Mouse (Mus musculus) embryonic facial prominence, embryonic 12.5 days (tissue): Measurements from ENCODE around the gene Pld2. TPM values are rescaled to one million over a fixed set of nuclear protein-coding genes. Genes with fewer than 3 reads are reported as not detected.
A peak's percentile ranks its signal among the peaks of the same experiment; 100 is the strongest.
"Not testable (repeated sequence)": the region's sequence is repeated elsewhere in the genome, so short reads cannot be mapped to it uniquely, and the experiment has no call there.

ENCODE experiments used
- ATAC-seq: fragments of 200-750 bp; cut with Nextera tagmentation; 2 replicates; pipeline ENCODE4 v1.8.0; 2017; ENCODE audit not compliant: insufficient number of reproducible peaks, insufficient read depth, low FRiP score, low TSS enrichment
- H3K27ac ChIP-seq: fragments of 300-500 bp; sonication (generic); 2 replicates; pipeline ENCODE4 v1.5.1; 2016; ENCODE audit warnings: mild to moderate bottlenecking
- H3K27me3 ChIP-seq: fragments of 300-500 bp; sonication (generic); 2 replicates; pipeline ENCODE4 v1.6.1; 2016; ENCODE audit warnings: mild to moderate bottlenecking, moderate library complexity
- H3K36me3 ChIP-seq: fragments of 300-500 bp; sonication (generic); 2 replicates; pipeline ENCODE4 v1.6.1; 2016; ENCODE audit warnings: mild to moderate bottlenecking
- H3K4me1 ChIP-seq: fragments of 300-500 bp; sonication (generic); 2 replicates; pipeline ENCODE4 v1.6.1; 2016
- H3K4me2 ChIP-seq: fragments of 300-500 bp; sonication (generic); replicated peaks from 2 replicates; pipeline ENCODE4 v1.6.1; 2016; ENCODE audit warnings: mild to moderate bottlenecking, moderate library complexity
- H3K4me3 ChIP-seq: fragments of 300-500 bp; sonication (generic); 2 replicates; pipeline ENCODE4 v1.5.1; 2016; ENCODE audit warnings: mild to moderate bottlenecking
- H3K9ac ChIP-seq: fragments of 300-500 bp; sonication (generic); 2 replicates; pipeline ENCODE4 v1.6.1; 2016; ENCODE audit warnings: mild to moderate bottlenecking, moderate library complexity
- H3K9me3 ChIP-seq: fragments of 300-500 bp; sonication (generic); 2 replicates; pipeline ENCODE4 v1.6.1; 2016; ENCODE audit warnings: mild to moderate bottlenecking, moderate library complexity
- WGBS: fragments of 180-500 bp; shearing (Covaris S2); methylation state at CpG from one replicate; pipeline ENCODE4 v1.1.7; 2016; 5-methylcytosine and 5-hydroxymethylcytosine counted together
- polyA plus RNA-seq: library from polyadenylated mRNA; unstranded; fragments of >200 nt; fragmentation: Nextera tagmentation; extraction: Ambion mirVana; gene quantifications from 2 replicates; pipeline ENCODE4 v1.2.1, GENCODE M21; 2016

Gene Pld2
- polyA plus RNA-seq, 1 experiment from 2014 or later, result 6.7 TPM

- no peaks in the 10 kb centered on the region for H3K9me3 ChIP-seq
- H3K4me2 ChIP-seq, result no peak overlapping the region
- no peak overlapping the region for H3K4me3 ChIP-seq
- 68% methylated on average over 7 of the region's 7 CpGs for WGBS
- no peak for ATAC-seq
- H3K9ac ChIP-seq, result no peak overlapping the region
- H3K27me3 ChIP-seq, result peaks cover 2% of the 10 kb centered on the region; the same call in 1 of the 2 replicates
- H3K36me3 ChIP-seq, result no peaks in the 10 kb centered on the region
- no peak overlapping the region for H3K27ac ChIP-seq
- H3K4me1 ChIP-seq, result peaks cover 3% of the 10 kb centered on the region; the same call in 1 of the 2 replicates
Measured at GRCm38 (mm10) chr11:70512709-70513342, 27.0 kb upstream of the Pld2 start.

- WGBS, result 45% methylated on average over 11 of the region's 11 CpGs
- no peak overlapping the region for H3K4me3 ChIP-seq
- H3K36me3 ChIP-seq, result no peaks in the 10 kb centered on the region
- H3K4me1 ChIP-seq, result peaks cover 3% of the 10 kb centered on the region; the same call in 1 of the 2 replicates
- no peak overlapping the region for H3K4me2 ChIP-seq
- no peak overlapping the region for H3K9ac ChIP-seq
- ATAC-seq, result no peak
- no peaks in the 10 kb centered on the region for H3K9me3 ChIP-seq
- peaks cover 2% of the 10 kb centered on the region; the same call in 1 of the 2 replicates for H3K27me3 ChIP-seq
- no peak overlapping the region for H3K27ac ChIP-seq
Measured at GRCm38 (mm10) chr11:70513520-70513919, 26.3 kb upstream of the Pld2 start.

- ATAC-seq, result no peak
- no peak within 1 kb of the TSS for H3K4me3 ChIP-seq
- H3K36me3 ChIP-seq, result no peaks in the 10 kb centered on the region
- H3K9me3 ChIP-seq, result no peaks in the 10 kb centered on the region
- H3K9ac ChIP-seq, result no peak within 1 kb of the TSS
- no peaks in the 10 kb centered on the region for H3K27me3 ChIP-seq
- no peak within 1 kb of the TSS for H3K27ac ChIP-seq
- H3K4me1 ChIP-seq, result peaks cover 3% of the 10 kb centered on the region; the same call in 1 of the 2 replicates
- no peak within 1 kb of the TSS for H3K4me2 ChIP-seq
- WGBS, result 86% methylated on average over 7 of the region's 7 CpGs
Measured at GRCm38 (mm10) chr11:70514288-70514687, 25.6 kb upstream of the Pld2 start, which contains the start of gene Vmo1. Gene Vmo1 (minus strand): TSS chr11:70514616.

- Histone ChIP-seq H3K4me2 (no peak overlapping the region), H3K27me3 (no peaks in the 10 kb centered on the region), H3K9ac (no peak overlapping the region), H3K9me3 (no peaks in the 10 kb centered on the region), H3K4me1 (0 out of 2 replicates have a peak, but pooled peaks cover 6% of the 10 kb centered on the region), H3K4me3 (no peak overlapping the region), H3K27ac (no peak overlapping the region), H3K36me3 (no peaks in the 10 kb centered on the region)
- ATAC-seq, result no peak
- WGBS, result 23% methylated on average over 2 of the region's 2 CpGs
Measured at GRCm38 (mm10) chr11:70516352-70516751, 23.5 kb upstream of the Pld2 start.

GRCm38 (mm10) chr11:70518436-70518835 lies 21.4 kb upstream of the Pld2 start:
- no peak overlapping the region for H3K4me3 ChIP-seq
- H3K36me3 ChIP-seq, result no peaks in the 10 kb centered on the region
- H3K9ac ChIP-seq, result no peak overlapping the region
- no peak overlapping the region for H3K27ac ChIP-seq
- WGBS, result 62% methylated on average over 1 of the region's 1 CpGs
- no peak overlapping the region for H3K4me2 ChIP-seq
- ATAC-seq, result no peak
- H3K27me3 ChIP-seq, result no peaks in the 10 kb centered on the region
- no peaks in the 10 kb centered on the region for H3K9me3 ChIP-seq
- H3K4me1 ChIP-seq, result 0 out of 2 replicates have a peak, but pooled peaks cover 6% of the 10 kb centered on the region

GRCm38 (mm10) chr11:70518923-70519322 lies 20.9 kb upstream of the Pld2 start, which contains the start of gene Gltpd2:
Gene Gltpd2 (plus strand): TSS chr11:70519196.
- Histone ChIP-seq H3K9ac (peak within 1 kb of the TSS; percentile 44), H3K9me3 (no peaks in the 10 kb centered on the region), H3K4me2 (peak within 1 kb of the TSS; percentile 48), H3K4me1 (0 out of 2 replicates have a peak, but pooled peaks cover 6% of the 10 kb centered on the region), H3K27ac (0 out of 2 replicates have a peak within 1 kb of the TSS, but pooled peaks have one; percentile 61), H3K4me3 (peak within 1 kb of the TSS; percentile 28), H3K36me3 (no peaks in the 10 kb centered on the region), H3K27me3 (no peaks in the 10 kb centered on the region)
- no peak for ATAC-seq
- WGBS, result 76% methylated on average over 10 of the region's 10 CpGs

GRCm38 (mm10) chr11:70520178-70520769 lies 19.6 kb upstream of the Pld2 start:
- Histone ChIP-seq H3K9me3 (no peaks in the 10 kb centered on the region), H3K4me3 (peak overlapping the region; percentile 28)
- ATAC-seq, result peak; percentile 41; the same call in 1 of the 2 replicates

GRCm38 (mm10) chr11:70523306-70523989 lies 16.4 kb upstream of the Pld2 start:
- 84% methylated on average over 8 of the region's 8 CpGs for WGBS
- Histone ChIP-seq H3K4me1 (peaks cover 14% of the 10 kb centered on the region), H3K36me3 (peaks cover 26% of the 10 kb centered on the region)
- not testable (repeated sequence) for H3K4me3 ChIP-seq, H3K9ac ChIP-seq, ATAC-seq, H3K27me3 ChIP-seq, H3K9me3 ChIP-seq, H3K27ac ChIP-seq, H3K4me2 ChIP-seq

More at GRCm38 (mm10) chr11:70520178-70520769, 19.6 kb upstream of the Pld2 start:
- no peaks in the 10 kb centered on the region for H3K36me3 ChIP-seq
- H3K27ac ChIP-seq, result peak overlapping the region; percentile 61; the same call in 1 of the 2 replicates
- WGBS, result 13% methylated on average over 41 of the region's 41 CpGs
- H3K4me2 ChIP-seq, result peak overlapping the region; percentile 48
- H3K27me3 ChIP-seq, result no peaks in the 10 kb centered on the region
- 0 out of 2 replicates have a peak, but pooled peaks cover 6% of the 10 kb centered on the region for H3K4me1 ChIP-seq
- peak overlapping the region; percentile 44 for H3K9ac ChIP-seq

- H3K9me3 ChIP-seq, result no peaks in the 10 kb centered on the region
- 8% methylated on average over 8 of the region's 8 CpGs for WGBS
Measured at GRCm38 (mm10) chr11:70524782-70525181, 15.1 kb upstream of the Pld2 start.

GRCm38 (mm10) chr11:70525184-70525678 lies 14.6 kb upstream of the Pld2 start, which contains the start of gene Psmb6:
Gene Psmb6 (plus strand): TSS chr11:70525367.
- Histone ChIP-seq H3K27me3 (no peaks in the 10 kb centered on the region), H3K27ac (peak within 1 kb of the TSS; percentile 50; the same call in 1 of the 2 replicates)

More at GRCm38 (mm10) chr11:70524782-70525181, 15.1 kb upstream of the Pld2 start:
- peaks cover 14% of the 10 kb centered on the region for H3K4me1 ChIP-seq
- no peaks in the 10 kb centered on the region for H3K27me3 ChIP-seq
- H3K4me2 ChIP-seq, result peak overlapping the region; percentile 45
- peak overlapping the region; percentile 63 for H3K4me3 ChIP-seq
- H3K9ac ChIP-seq, result no peak overlapping the region; the same call in 1 of the 2 replicates
- no peak overlapping the region for H3K27ac ChIP-seq
- peaks cover 34% of the 10 kb centered on the region for H3K36me3 ChIP-seq
- peak; percentile 24; the same call in 1 of the 2 replicates for ATAC-seq

GRCm38 (mm10) chr11:70525726-70526125 lies 14.1 kb upstream of the Pld2 start:
- peak overlapping the region; percentile 63 for H3K4me3 ChIP-seq
- ATAC-seq, result 0 out of 2 replicates have a peak, but pooled peaks have one; percentile 31
- peak overlapping the region; percentile 76 for H3K4me2 ChIP-seq
- WGBS, result 4% methylated on average over 12 of the region's 12 CpGs
- H3K9ac ChIP-seq, result peak overlapping the region; percentile 81
- peaks cover 34% of the 10 kb centered on the region for H3K36me3 ChIP-seq
- H3K9me3 ChIP-seq, result no peaks in the 10 kb centered on the region
- H3K4me1 ChIP-seq, result peaks cover 8% of the 10 kb centered on the region
- H3K27ac ChIP-seq, result 0 out of 2 replicates have a peak overlapping the region, but pooled peaks have one; percentile 50
- no peaks in the 10 kb centered on the region for H3K27me3 ChIP-seq

More at GRCm38 (mm10) chr11:70525184-70525678, 14.6 kb upstream of the Pld2 start, which contains the start of gene Psmb6:
- H3K9ac ChIP-seq, result peak within 1 kb of the TSS; percentile 81
- peak; percentile 90 for ATAC-seq
- H3K36me3 ChIP-seq, result peaks cover 34% of the 10 kb centered on the region
- H3K4me1 ChIP-seq, result peaks cover 10% of the 10 kb centered on the region
- H3K4me3 ChIP-seq, result peak within 1 kb of the TSS; percentile 63
- WGBS, result under 1% methylated on average over 25 of the region's 26 CpGs
- no peaks in the 10 kb centered on the region for H3K9me3 ChIP-seq
- peak within 1 kb of the TSS; percentile 76 for H3K4me2 ChIP-seq
